In genomic region chr14:7791532-7792159, GRCm38 (mm10) we compare ENCODE assay signal across 9 mouse cellular contexts. TPM values are rescaled to one million over a fixed set of nuclear protein-coding genes. Genes with fewer than 3 reads are reported as not detected.
DNase-seq lines count a peak whose midpoint lies in the region; ATAC-seq lines count a peak whose summit lies in the region.
"Had no signal": no experiment of that assay in that cellular context is flagged by ENCODE, and none has a peak within 500 bp of the region (broad histone marks: within the 10 kb centered on the region; RNA-seq: fewer than 3 reads in every experiment).

Gene Gm26661, plus strand, starts transcription at chr14:7791587.

- 0 out of 2 replicates have a peak, but pooled peaks cover 5% of the 10 kb centered on the region for H3K4me1 ChIP-seq in liver, embryonic 12.5 days
- H3K4me1 ChIP-seq in stomach, embryonic 15.5 days, result peaks cover 8% of the 10 kb centered on the region

- WGBS in liver, embryonic 12.5 days (ENCODE audit: insufficient replicate concordance), result 4% methylated on average over 30 of the region's 30 CpGs
- WGBS in stomach, embryonic 15.5 days, result 2% methylated on average over 30 of the region's 30 CpGs

- no peak within 1 kb of the TSS for H3K27ac ChIP-seq in liver, embryonic 12.5 days
- no peak within 1 kb of the TSS for H3K27ac ChIP-seq in stomach, embryonic 15.5 days

- no peaks in the 10 kb centered on the region for H3K9me3 ChIP-seq in liver, embryonic 12.5 days (replicated peaks)
- no peaks in the 10 kb centered on the region for H3K9me3 ChIP-seq in stomach, embryonic 15.5 days
- H3K9me3 ChIP-seq: G1E had no signal

- H3K9ac ChIP-seq in liver, embryonic 12.5 days, result 0 out of 2 replicates have a peak within 1 kb of the TSS, but pooled peaks have one; percentile 19
- H3K9ac ChIP-seq in stomach, embryonic 15.5 days, result no peak within 1 kb of the TSS

- peak within 1 kb of the TSS; percentile 37 for H3K4me3 ChIP-seq in liver, embryonic 12.5 days
- H3K4me3 ChIP-seq in stomach, embryonic 15.5 days (replicated peaks), result peak within 1 kb of the TSS; percentile 38

- peak; percentile 19 to 49 for DNase-seq in layer of hippocampus, postnatal 10 days (ENCODE audit: low spot score in 2 of 2)
- DNase-seq in layer of hippocampus, adult 8-10 months (ENCODE audit: low spot score in 2 of 2), result no peak
- DNase-seq in embryo, embryonic 11 days, result peak; percentile 80
- DNase-seq in heart, adult 9 months (ENCODE audit: low spot score in 2 of 2), result peak; percentile 17 to 23
- DNase-seq in kidney, adult 18-20 months, result peak; percentile 76
- peak; percentile 60 for DNase-seq in naive thymus-derived CD4-positive, alpha-beta T cell, adult 2 months (ENCODE audit: low read depth)

- peak within 1 kb of the TSS; percentile 62 for H3K4me2 ChIP-seq in liver, embryonic 12.5 days
- H3K4me2 ChIP-seq in stomach, embryonic 15.5 days, result peak within 1 kb of the TSS; percentile 75

- peak; percentile 55; the same call in 1 of the 2 replicates for ATAC-seq in liver, embryonic 12.5 days
- ATAC-seq in stomach, embryonic 15.5 days (ENCODE audit: insufficient read depth, low FRiP score, low read depth), result peak; percentile 79; the same call in 1 of the 2 replicates

- H3K27me3 ChIP-seq in liver, embryonic 12.5 days (replicated peaks), result peaks cover 39% of the 10 kb centered on the region
- no peaks in the 10 kb centered on the region for H3K27me3 ChIP-seq in stomach, embryonic 15.5 days (replicated peaks)

- no peaks in the 10 kb centered on the region for H3K36me3 ChIP-seq in liver, embryonic 12.5 days
- H3K36me3 ChIP-seq in stomach, embryonic 15.5 days, result no peaks in the 10 kb centered on the region
- H3K36me3 ChIP-seq: G1E had no signal

RNA-seq across cellular contexts. Expression of gene Gm26661, which starts in this region (rescaled TPM):
- not detected for total RNA-seq in layer of hippocampus, postnatal 10 days (2021)
- not detected for total RNA-seq in layer of hippocampus, adult 8-10 months (2022)
- polyA plus RNA-seq in liver, embryonic 12.5 days (2016; fragmentation: Nextera tagmentation; extraction: Ambion mirVana), result not detected in 2 replicates
- polyA plus RNA-seq in stomach, embryonic 15.5 days (2015; fragmentation: Nextera tagmentation; extraction: Ambion mirVana), result 0.32 TPM in 1 of 2 replicates, not detected in the other
- total RNA-seq: G1E had no signal
- polyA plus RNA-seq: G1E had no signal

Comparison
In these comparisons a context has a peak if more than half of its experiments do, and no peak if none do; other contexts are left out.
1. Peak in DNase-seq in layer of hippocampus, postnatal 10 days; RNA of the gene not detected or under 1 TPM.
2. Peak in ATAC-seq, H3K4me3 ChIP-seq, H3K9ac ChIP-seq and H3K4me2 ChIP-seq in liver, embryonic 12.5 days; RNA of the gene not detected or under 1 TPM.
3. Peak in ATAC-seq, H3K4me3 ChIP-seq and H3K4me2 ChIP-seq in stomach, embryonic 15.5 days; RNA of the gene not detected or under 1 TPM.
4. DNase-seq: peak in embryo, embryonic 11 days (single experiment), heart, adult 9 months (2 of 2), kidney, adult 18-20 months (single experiment) and naive thymus-derived CD4-positive, alpha-beta T cell, adult 2 months (single experiment); none in layer of hippocampus, adult 8-10 months (0 of 2).